Mouse (Mus musculus) limb, embryonic 14.5 days (tissue): ENCODE measurements around the gene Ube2b. TPM values are rescaled to one million over a fixed set of nuclear protein-coding genes. Genes with fewer than 3 reads are reported as not detected.

ENCODE experiments used
- ATAC-seq: fragments of 200-750 bp; cut with Nextera tagmentation; 2 replicates; pipeline ENCODE4 v1.8.0; 2017; ENCODE audit warnings: low read depth, moderate number of reproducible peaks, moderate TSS enrichment; ENCODE audit not compliant: low FRiP score
- DNase-seq: peaks from one replicate; pipeline ENCODE4 v3.0.0-alpha.2; 2015; ENCODE audit warnings: low spot score
- H3K27ac ChIP-seq: fragments of 300-500 bp; sonication (generic); replicated peaks from 2 replicates; pipeline ENCODE4 v1.5.1; 2014; ENCODE audit warnings: low read depth, mild to moderate bottlenecking, low read length, moderate library complexity, mixed read lengths
- H3K27me3 ChIP-seq: fragments of 300-500 bp; sonication (generic); 2 replicates; pipeline ENCODE4 v1.6.1; 2014; ENCODE audit warnings: low read length, mixed read lengths; ENCODE audit not compliant: control insufficient read depth, insufficient read depth
- H3K36me3 ChIP-seq: fragments of 300-500 bp; sonication (generic); 2 replicates; pipeline ENCODE4 v1.6.1; 2014; ENCODE audit warnings: mild to moderate bottlenecking, low read length, moderate library complexity, mixed read lengths; ENCODE audit not compliant: control insufficient read depth, insufficient read depth
- H3K4me1 ChIP-seq: fragments of 300-500 bp; sonication (generic); 2 replicates; pipeline ENCODE4 v1.6.1; 2014; ENCODE audit warnings: antibody characterized with exemption, low read length, mixed read lengths; ENCODE audit not compliant: control insufficient read depth, insufficient read depth
- H3K4me2 ChIP-seq: fragments of 300-500 bp; sonication (generic); replicated peaks from 2 replicates; pipeline ENCODE4 v1.6.1; 2014; ENCODE audit warnings: low read depth, mild to moderate bottlenecking, low read length, moderate library complexity; ENCODE audit not compliant: severe bottlenecking
- H3K4me3 ChIP-seq: fragments of 300-500 bp; sonication (generic); replicated peaks from 2 replicates; pipeline ENCODE4 v1.5.1; 2014; ENCODE audit warnings: low read length
- H3K9ac ChIP-seq: fragments of 300-500 bp; sonication (generic); 2 replicates; pipeline ENCODE4 v1.6.1; 2014; ENCODE audit warnings: mild to moderate bottlenecking, low read depth, low read length, moderate library complexity; ENCODE audit not compliant: severe bottlenecking
- H3K9me3 ChIP-seq: fragments of 300-500 bp; sonication (generic); 2 replicates; pipeline ENCODE4 v1.6.1; 2016; ENCODE audit warnings: low read length; ENCODE audit not compliant: control insufficient read depth
- POLR2A ChIP-seq: fragments of 200-500 bp; IDR thresholded peaks from 2 replicates; pipeline ENCODE4 v1.8.0; 2012; ENCODE audit warnings: inconsistent platforms, mild to moderate bottlenecking, moderate library complexity, borderline replicate concordance; ENCODE audit not compliant: insufficient read depth, insufficient read length; ENCODE audit errors: extremely low read depth
- WGBS: fragments of 180-500 bp; shearing (Covaris S2); extraction: QIAGEN DNeasy Blood & Tissue Kit; methylation state at CpG from one replicate; pipeline ENCODE4 v1.1.7; 2014; 5-methylcytosine and 5-hydroxymethylcytosine counted together
- polyA plus RNA-seq, 2 experiments: library from polyadenylated mRNA; depleted of rRNA in 1 of 2; stranded (reverse) in 1 of 2; unstranded in 1 of 2; fragments of >200 nt; fragmentation: Nextera tagmentation in 1 of 2; extraction: Ambion mirVana in 1 of 2; gene quantifications; 2 replicates each; pipeline versions ENCODE4 v1.2.1 to v1.2.3; 2012 to 2014

Gene Ube2b
- polyA plus RNA-seq, 2 experiments = 151 to 211 TPM

DNA sequence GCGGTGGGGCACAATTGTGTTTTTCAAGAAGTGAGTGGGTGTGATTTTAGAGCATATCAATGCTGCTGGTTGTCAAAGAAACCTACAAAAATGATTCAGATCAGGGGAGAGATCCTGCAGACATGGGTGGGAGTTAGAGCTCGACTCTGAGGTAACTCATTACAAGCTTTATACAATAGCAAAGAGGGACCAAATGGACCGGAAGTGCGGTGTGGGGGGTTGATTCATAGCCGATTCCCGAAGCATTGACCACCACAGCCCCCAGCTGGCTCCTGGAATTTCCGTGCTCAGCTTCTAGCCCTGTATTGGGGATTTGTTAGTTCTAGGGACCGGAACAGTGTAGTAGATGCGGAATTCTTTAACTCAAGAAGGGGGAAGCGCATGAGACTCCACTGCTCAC lies 779 bp upstream of the Ube2b start:
- Histone ChIP-seq H3K9me3 (no peaks in the 10 kb centered on the region), H3K4me1 (peaks cover 33% of the 10 kb centered on the region), H3K27ac (peak overlapping the region; percentile 85), H3K9ac (no peak overlapping the region), H3K36me3 (peaks cover 17% of the 10 kb centered on the region), H3K4me3 (peak overlapping the region; percentile 96), H3K27me3 (no peaks in the 10 kb centered on the region), H3K4me2 (peak overlapping the region; percentile 59)
- WGBS = 64% methylated on average over 10 of the region's 10 CpGs
- no peak for TF ChIP-seq POLR2A
- DNase-seq (no peak), ATAC-seq (no peak)

DNA sequence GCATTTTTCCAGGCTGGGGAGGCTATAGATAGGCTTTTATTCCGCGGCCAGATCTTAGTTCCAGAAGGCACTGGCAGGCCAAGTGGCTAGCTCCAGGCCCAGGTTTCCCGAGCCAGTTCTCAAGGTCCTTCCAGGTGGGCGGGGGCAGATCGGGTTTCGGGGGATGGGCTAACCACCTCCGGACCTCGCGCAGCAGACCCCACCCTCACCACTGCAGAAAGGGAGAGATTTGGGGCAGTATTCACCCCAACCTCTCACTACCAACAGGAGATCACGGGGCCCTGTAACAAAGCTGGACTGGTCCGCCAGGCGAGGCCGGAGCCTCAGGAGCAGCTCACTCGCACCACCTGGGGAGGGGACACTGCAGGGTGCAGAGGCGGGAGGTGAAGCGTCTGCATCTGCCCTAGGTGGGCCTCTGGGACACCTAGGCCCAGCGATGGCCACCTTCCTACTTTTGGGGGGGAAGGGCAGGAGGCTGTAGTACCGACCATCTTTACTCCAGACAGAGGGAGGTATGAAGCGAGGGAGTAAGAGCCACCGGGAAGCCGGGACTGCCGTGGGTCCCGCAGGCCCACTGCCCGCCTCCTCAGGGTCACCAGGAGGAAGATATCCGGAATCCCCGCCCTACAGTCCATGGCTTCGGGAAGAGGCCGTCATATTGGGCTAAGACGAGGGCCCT lies 812 bp downstream of the Ube2b start:
- Histone ChIP-seq H3K27me3 (no peaks in the 10 kb centered on the region), H3K4me3 (peak overlapping the region; percentile 96), H3K4me1 (peaks cover 29% of the 10 kb centered on the region), H3K36me3 (peaks cover 33% of the 10 kb centered on the region), H3K9ac (peak overlapping the region; percentile 93), H3K9me3 (no peaks in the 10 kb centered on the region), H3K4me2 (peak overlapping the region; percentile 59), H3K27ac (peak overlapping the region; percentile 97)
- 2% methylated on average over 28 of the region's 29 CpGs for WGBS
- ATAC-seq (peak; percentile 14), DNase-seq (peak; percentile 69)
- 0 out of 2 replicates have a peak, but pooled peaks have one; percentile 27 for TF ChIP-seq POLR2A

DNA sequence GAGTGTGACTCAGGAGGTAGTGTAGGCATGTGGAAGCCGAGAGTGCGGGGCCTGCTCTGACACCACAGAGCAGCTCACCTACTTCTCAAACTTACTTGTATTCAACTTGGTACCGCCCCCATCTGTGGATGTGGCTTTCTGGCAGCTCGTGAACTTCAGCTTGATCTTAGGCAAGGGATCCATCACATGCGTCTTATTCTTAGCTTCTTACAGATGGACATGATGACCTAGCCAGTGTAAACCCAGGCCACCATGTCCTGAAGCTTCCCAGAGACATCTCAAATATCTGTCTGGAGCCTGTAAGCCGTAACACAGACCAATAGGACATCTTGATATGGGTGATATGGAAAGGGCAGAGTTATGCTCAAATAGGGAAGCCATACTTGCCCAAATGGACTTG lies 28.9 kb downstream of the Ube2b start:
- Histone ChIP-seq H3K27ac (no peak overlapping the region), H3K27me3 (no peaks in the 10 kb centered on the region), H3K4me1 (peaks cover 7% of the 10 kb centered on the region), H3K9ac (no peak overlapping the region), H3K4me3 (no peak overlapping the region), H3K36me3 (peaks cover 62% of the 10 kb centered on the region), H3K9me3 (no peaks in the 10 kb centered on the region), H3K4me2 (no peak overlapping the region)
- ATAC-seq = no peak
- WGBS = 94% methylated on average over 6 of the region's 6 CpGs
- no peak for DNase-seq
- no peak for TF ChIP-seq POLR2A

DNA sequence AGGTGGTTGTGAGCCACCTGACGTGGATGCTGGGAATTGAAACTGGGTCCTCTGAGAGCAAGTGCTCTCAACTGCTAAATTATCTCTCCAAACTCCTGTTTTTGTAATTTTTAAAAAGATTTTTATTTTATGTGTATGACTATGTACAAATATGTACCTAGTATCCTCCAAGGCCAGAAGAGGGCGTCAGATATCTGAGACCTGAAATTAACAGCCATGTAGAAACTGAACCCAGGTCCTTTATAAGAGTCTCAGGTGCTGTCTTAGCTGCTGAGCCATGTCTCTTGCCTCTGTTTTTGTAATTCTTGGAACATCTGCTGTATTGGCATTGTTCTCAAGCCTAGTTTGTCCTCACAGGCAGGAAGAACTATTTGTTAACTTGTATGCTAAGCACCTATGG lies 31.1 kb downstream of the Ube2b start:
- no peaks in the 10 kb centered on the region for H3K27me3 ChIP-seq
- DNase-seq (no peak), ATAC-seq (no peak)
- H3K27ac ChIP-seq = no peak overlapping the region
- no peak for TF ChIP-seq POLR2A
- no peaks in the 10 kb centered on the region for H3K9me3 ChIP-seq
- WGBS = 86% methylated on average over 2 of the region's 2 CpGs
- H3K4me3 ChIP-seq = no peak overlapping the region
- H3K4me1 ChIP-seq = peaks cover 7% of the 10 kb centered on the region
- H3K9ac ChIP-seq = no peak overlapping the region
- no peak overlapping the region for H3K4me2 ChIP-seq
- peaks cover 51% of the 10 kb centered on the region for H3K36me3 ChIP-seq

DNA sequence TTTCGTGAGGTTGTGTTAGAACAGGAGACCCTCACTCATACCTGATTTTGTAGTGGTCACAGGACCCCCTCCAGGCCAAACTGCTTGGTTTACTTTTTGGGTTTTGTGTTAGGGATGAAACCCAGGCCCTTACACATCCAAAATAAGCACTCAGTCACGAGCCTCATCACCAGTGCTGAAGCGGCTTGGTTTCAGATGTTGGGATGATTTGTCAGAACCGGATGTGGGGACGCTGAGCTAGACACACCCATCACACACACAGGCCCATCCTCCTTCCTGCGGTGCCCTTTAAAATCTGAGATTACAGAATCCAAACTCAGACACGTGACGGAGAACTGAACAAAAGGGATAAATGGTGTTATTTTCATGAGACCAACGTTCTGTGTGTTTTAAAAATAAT lies 31.7 kb downstream of the Ube2b start:
- Histone ChIP-seq H3K4me1 (peaks cover 7% of the 10 kb centered on the region), H3K27ac (no peak overlapping the region), H3K4me2 (peak overlapping the region; percentile 4; the same call in 1 of the 2 replicates), H3K27me3 (no peaks in the 10 kb centered on the region), H3K4me3 (no peak overlapping the region), H3K9me3 (no peaks in the 10 kb centered on the region), H3K36me3 (peaks cover 46% of the 10 kb centered on the region), H3K9ac (no peak overlapping the region)
- TF ChIP-seq POLR2A = no peak
- WGBS = 94% methylated on average over 9 of the region's 9 CpGs
- ATAC-seq (no peak), DNase-seq (no peak)
